Mouse (Mus musculus) G1E (cell line): ENCODE data around the gene Sec24a.

Experiments
- CTCF ChIP-seq: IDR thresholded peaks from 2 replicates; pipeline ENCODE4 v1.5.1; 2012; ENCODE audit warnings: low read depth, low read length, inconsistent platforms, mixed read lengths
- POLR2AphosphoS5 ChIP-seq: IDR thresholded peaks from 2 replicates; pipeline ENCODE4 v1.6.1; 2012; ENCODE audit warnings: low read depth, low read length, inconsistent platforms; ENCODE audit not compliant: insufficient replicate concordance

DNA sequence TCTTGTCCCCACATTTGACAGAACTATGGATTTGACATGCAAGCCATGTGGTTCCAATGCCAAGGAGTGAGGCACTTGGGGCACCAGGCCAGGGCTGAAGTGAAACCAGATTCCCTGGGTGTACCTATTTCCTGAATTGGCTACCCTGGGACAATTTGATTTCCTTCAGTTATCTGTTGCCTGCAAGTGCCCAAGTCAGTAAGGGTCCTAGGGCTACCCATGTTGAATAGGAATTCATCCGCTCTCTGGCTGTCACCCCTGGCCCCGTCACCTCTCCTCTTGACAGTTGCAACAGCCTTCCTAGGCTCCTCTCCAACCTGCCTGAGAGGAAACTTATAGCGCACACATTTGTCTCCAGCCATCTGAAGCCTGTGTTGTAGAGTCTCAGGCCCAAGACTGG lies 108.5 kb downstream of the Sec24a start:
- TF ChIP-seq CTCF (no peak), POLR2AphosphoS5 (no peak)
